Mouse (Mus musculus) frontal cortex, postnatal 36 days (tissue): ENCODE results near the gene Hnrnpll.

Source experiments
- DNase-seq, 2 experiments: peaks; one replicate each; pipeline ENCODE4 v3.0.0; 2022; ENCODE audit warnings: low spot score in 2 of 2

Hnrnpll gene

DNA sequence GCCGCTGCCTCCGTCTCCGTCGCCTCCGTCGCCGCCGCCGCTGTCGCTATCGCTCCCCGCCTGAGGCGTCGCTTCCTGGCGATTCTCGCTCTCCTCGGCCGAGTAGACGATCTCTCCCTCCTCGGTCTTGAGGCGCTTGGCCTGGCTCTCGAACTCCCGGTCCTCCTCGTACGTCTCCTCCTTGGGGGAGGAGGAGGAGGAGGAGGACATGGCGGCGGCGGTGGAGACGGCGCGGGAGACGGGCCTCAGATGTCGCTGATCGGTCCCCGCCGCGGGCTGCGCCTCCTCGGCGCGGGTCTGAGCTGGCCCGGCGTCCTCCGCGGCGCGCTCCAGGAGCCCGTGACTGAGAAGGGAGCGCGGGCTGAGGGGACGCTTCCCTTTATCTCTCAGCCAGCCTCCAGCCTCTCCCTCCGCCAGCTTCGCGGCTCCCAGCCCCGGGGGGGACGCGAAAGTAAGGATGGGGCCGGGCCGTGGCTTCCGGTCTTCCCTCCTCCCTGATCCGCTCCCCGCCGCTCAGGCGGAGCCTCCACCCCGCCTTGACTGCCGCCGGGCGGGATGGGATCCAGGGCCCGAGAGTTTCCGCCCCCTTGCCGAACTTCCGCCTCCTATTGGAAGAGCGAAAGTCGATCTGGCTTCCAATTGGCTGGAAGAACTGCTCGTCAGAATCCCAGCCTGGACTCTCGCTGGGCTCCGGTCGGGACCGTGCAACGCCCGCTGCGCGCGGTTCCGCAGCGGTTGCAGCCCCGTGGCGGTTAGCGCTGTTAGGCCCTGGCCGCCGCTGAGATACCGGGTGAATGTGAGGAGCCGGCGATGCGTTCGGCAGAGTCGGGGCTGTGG is at the start of gene Hnrnpll:
Hnrnpll (minus strand) TSS at position 552 of the 837 bp plus-strand sequence.
- DNase-seq = peak; percentile 99

DNA sequence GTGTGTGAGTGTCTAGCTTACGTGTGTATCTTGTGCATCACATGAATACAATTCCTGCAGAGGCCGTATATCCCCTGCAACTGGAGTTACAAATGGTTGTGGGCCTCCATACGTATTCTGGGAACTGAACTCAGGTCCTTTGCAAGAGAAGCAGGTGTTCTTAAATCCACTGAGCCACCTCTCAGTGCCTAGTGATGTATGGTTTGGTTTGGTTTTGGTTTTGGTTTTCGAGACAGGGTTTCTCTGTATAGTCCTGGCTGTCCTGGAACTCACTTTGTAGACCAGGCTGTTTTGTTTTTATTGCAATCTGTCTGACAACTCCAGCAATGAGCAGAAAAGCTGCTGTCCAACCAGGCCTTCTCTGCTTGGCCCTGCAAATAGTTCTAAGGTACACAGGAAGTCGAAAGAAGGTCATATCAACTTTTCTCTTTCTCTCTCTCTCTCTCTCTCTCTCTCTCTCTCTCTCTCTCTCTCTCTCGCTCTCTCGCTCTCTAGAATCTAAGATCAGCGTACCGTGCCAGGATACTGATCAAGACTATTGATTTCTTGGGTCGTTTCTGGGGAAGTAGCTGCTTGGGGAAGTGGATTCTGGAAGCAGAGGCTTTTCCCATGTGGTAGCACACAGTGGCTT is 43.3 kb upstream of the Hnrnpll start:
- no peak for DNase-seq

DNA sequence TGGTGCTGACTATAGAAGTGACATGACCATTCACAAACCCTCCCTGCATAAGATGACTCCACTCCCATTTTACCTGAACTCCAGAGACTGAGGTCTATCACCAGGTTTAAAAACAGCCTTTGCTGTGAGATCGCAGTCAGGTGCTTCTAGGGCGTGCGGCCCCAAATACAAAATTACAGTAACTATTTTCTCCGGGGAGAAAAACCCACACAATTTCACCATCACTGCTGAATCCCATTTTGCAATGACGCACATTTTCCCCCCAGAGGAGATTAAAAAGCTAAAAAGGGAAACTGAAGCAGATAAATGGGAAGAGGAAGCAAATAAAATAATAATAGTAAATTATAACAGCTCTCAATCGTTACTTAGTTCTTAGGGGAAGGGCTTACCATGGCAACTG is 37.7 kb upstream of the Hnrnpll start:
- no peak for DNase-seq

DNA sequence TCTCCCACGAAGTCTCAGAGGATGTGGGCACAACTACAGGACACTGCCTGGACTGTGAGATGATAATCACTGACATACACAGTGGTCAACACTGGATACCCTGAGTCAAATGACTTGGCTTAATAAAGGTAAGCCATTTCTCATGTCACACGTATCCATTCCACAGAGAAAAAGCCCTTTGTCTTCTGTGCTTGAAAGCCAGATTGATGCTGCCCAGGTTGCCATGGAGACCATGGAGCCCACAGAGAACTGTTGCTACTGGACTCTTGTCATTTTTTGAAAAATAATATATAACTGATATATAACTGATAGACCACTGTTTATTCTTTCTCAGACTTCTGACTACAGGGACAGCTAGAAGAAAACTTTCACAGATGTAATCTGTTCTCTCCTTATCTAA is 35.1 kb upstream of the Hnrnpll start:
- no peak for DNase-seq

DNA sequence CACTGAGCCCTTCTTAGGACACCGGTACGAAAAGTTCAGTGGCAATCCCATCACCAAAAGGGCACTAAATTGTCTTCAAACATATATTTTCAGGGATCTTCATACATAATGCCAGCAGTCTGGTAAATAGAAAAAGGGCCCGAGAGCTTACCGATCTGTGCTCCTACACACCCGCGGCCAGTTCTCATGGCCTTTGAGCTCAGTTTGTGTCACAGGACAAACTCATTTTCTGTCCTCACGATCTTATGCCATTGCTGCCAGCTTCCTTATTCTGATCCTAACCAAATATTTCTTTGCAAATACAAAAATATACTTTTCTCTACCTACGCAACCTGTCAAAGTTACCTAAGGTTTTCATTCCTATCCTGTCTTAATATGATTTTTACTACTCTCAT is 34.6 kb upstream of the Hnrnpll start:
- DNase-seq = no peak

DNA sequence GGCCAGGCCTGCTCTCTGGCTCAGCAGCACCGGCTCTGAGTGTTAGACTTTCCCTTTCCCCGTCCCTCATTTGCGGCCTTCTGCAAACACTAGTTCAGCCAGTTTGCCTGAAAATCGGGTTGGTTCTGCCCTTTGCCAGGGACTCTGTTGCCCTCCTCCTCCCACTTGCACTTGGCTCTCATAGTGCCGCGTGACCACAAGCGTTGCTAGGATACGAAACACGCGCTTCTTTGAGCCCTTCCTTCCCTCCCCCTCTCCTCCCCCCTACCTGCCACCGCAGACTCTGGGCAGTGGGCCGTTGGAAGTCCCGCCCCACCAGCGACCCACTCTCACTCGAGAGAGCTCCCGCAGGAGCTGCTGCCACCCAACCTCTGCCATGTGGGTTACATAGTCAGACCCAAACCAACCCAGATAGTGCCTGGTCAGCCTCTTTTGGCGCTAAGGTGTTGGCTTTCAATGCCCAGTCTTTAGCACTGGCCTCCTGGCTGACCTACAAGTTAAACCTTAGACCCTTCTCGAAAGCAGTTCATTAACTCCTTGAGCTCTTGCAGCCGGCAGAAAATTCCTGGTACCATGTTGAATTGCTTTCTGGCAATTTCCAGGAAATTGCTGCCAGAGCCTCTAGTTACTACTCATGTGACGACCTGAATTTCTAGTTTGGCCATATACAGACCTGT is 34.0 kb upstream of the Hnrnpll start:
- peak; percentile 35 to 56 for DNase-seq

DNA sequence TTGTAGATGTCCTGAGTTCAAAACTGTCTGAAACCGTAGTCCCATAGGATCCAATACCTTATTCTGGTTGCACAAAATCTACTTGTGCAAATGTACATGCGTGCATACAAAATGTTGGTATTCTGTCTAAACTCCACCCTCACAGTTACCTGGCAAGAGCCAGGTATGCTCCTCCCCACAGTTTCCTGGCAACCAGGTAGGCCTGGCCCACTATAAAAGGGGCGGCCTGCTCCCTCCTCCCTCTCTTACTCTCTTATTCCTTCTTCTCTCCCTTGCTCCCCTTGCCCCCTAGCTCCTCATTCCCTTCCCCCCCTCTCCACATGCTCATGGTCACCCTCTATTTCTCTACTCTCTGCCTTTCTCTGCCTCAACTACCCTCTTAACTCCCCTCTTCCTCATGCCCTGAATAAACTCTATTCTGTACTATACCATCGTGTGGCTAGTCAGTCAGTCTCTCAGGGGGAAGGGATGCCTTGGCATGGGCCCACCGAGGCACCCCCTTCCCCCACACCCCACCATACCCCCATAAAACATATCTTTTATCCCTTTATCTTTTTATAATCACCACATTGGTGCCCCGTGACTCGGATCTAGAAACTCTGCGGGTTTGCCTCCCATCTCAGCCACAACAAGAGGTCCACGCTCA is 33.2 kb upstream of the Hnrnpll start:
- no peak for DNase-seq

DNA sequence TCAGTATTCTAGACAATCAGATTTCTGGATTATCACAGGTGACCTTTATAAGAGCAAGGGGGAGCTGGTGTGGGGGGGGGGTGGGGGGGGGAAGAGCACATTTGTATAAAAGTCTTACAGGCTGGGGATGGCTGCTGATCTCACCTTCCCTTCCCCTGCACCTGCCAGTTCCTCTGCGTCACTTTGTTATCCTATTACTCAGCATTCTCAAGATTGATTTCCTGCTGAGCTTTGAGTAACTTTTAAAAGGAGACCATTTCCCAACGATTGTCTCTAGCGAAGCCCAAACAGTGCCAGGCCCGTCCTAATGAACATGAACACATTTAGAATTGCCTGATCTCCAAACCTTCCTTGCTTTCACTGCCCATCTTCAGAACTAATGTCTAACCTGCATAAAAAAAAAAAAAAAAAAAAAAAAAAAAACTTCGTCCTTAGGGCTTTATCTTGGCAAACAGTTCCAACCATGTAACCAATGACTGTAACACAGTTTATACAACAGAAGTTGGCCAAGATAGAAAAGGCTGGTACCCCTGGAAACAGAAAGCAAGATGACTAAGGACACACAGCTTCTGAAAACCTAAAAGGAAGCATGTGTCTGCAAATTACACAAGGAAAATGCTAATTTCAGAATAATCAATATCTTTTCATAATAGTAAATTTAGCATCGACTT is 29.9 kb upstream of the Hnrnpll start:
- no peak for DNase-seq

DNA sequence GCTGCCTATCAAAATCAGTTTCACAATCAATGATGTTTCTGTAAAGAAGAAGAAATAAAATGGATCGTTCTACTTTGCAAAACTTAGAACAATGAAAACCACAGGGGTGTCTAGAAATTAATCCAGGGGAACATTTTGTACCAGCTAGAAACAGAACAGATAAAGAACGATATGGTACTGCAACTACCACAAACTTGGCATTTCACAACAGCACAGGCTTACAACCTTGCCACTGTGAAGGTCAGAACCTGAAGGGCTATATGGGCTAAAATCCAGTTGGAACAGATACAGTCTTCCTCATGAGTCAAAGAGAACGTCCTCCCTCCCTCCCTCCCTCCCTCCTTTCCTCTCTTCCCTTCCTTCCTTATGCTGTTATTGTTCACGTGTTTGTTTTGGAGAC is 28.4 kb upstream of the Hnrnpll start:
- no peak for DNase-seq

DNA sequence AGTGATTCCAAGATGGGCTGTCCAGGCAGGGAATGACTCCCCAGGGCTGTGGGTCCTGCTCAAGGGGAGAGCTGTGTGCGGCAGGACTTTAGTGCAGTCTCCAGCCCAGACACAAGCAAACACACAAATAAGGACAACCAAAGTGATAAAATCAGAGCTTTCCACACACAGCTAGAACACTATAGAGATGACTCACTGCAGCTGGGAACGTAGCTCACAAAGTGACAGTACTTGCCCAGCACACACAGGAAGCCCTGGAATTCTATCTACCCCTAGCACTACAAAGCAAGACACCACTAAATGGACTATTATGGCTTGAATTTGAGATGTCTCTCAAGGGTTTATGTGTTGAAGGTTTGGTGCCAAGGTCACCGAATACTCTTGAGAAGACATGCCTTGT is 26.0 kb upstream of the Hnrnpll start:
- no peak for DNase-seq

DNA sequence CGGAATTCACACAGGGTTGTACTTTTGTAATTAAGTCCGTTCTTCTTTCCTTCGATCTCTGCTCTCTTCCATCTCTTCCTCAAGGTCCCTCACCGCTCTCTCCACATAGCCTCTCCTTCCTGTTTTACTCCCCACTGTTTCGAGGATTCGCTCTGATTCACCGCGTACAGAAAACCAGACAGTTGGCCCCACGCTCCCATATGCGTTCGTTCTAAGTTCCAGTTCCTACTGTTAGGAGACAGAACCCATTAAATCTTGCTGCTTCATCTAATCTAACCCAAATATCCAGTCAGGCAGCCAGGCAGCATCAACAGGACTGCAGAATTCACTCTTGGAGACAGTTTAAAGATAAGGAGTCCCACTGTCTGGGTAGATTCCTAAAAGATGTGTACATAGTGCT is 24.5 kb upstream of the Hnrnpll start:
- DNase-seq = no peak

DNA sequence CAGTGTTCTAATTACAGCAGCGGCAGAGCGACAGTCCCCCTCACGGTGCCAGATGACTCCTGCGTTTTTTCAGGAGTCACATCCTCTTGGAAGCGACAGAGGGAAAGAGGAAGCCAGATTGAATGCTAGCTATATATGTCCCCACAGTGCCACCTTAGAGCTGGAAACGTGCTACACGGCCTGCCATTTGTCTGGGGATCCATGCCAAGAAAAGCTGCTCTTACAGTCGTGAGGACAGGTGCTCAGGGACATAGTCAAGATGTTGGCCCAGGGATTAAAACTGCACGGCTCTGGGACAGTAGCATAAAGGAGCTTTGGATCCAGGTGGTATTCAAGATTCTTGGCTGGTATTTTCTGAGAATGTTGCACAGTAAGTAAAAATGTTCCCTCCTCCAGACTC is 22.3 kb upstream of the Hnrnpll start:
- DNase-seq = peak; percentile 61 to 84

DNA sequence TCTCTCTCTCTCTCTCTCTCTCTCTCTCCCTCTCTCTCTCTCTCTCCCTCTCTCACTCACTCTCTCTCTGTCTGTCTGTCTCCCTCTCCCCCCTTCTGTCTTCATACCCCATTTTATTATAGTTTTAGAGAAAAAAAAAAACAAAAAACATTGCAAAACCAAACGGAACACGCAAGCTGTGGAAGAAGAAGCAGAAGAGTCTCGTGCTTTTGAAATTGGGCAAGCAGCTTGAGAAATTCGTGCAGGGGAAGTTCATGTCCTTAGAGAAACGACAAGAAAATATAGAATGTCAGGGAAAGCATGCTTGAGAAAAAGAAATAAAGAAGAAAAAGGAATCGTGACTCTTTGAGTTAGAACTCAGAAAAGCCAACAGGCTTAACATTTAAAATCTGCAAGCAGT is 21.1 kb upstream of the Hnrnpll start:
- no peak for DNase-seq

DNA sequence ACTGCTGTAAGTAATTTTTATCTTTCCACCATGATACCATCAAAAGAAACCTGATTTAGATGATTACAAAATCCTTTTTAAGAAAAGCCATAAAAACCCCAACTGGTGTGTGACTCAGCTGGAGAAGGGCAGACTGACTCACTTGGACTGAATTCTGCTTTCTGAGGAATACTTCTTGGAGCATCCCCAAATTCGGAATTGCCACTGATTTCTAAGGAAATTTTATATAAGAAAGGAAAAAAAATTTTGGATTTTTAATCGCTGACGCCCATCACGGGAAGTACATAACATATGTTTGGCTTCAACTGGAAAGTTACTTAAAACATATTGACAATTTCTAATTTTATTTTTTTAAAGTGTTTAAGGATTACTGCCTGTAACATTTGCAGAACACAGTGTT is 16.6 kb upstream of the Hnrnpll start:
- DNase-seq = peak in 1 of 2 experiments; percentile 48

DNA sequence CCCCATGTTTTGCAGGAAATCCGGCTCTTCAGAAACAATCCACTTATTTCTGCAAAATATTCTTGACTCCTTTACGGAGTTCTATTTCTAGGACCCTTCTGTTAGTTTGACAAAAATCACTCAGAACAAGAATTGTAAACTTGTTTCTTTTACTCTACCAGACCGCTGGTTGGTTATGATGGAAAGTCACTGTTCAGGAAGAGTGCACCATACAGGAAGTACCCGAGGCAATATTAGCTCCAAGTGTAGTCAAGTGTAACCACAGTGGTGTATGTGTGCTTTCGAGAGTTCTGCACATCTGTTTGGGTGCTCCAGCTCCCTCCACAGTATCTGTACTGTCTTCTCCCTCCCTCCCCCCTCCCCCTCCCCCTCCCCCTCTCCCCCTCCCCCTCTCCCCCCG is 5.1 kb upstream of the Hnrnpll start:
- DNase-seq = no peak

DNA sequence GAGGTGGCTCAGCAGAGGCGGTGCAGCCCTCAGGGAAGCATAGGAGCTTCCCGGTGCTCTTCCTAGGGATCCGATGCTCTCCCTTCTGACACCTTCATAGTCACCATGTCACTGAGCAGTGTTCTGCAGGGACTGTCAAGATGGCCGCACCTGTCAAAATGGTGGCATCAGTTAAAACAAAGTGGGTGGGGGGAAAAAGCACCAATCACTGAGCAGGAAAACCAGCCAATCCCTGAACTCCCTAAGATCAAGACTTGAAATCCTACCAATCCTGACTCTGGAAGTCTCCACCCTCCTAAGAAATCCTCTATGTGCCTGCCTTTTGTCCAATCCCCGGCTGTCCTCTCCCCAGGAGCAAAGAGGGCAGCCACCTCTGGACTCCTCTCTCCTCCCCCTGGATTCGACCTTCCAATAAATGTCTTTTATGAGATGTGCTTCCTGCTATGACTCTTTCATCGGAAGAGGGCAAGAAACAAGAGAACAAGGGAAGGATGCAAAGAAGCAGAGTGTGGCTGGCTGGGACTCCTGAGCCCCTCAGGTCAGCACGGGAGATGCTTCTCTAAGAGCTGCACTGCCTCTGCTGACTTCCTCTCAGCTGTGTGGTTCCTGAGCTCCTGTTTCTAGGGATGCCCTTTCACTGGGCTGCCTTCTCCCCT is 1.8 kb upstream of the Hnrnpll start:
- no peak for DNase-seq

DNA sequence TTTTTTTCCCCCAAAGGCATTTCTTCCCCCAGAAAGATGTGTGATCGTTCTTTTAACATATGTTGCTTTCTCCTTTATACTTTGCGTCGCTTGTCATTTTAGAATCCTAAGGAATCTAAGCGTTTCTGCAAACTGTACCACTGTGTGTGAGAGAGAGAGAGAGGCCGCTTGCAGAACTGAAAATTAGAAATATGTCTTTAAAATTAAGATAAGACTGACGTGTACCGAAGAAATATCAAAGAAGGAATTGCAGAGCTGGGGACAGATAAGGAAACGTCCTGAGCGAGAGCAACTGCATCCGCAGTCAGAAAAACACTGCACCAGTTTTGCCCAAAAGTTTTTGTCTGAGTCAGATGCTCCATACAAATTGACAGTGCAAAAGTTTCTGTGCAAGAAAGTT is 1.3 kb upstream of the Hnrnpll start:
- DNase-seq = no peak

DNA sequence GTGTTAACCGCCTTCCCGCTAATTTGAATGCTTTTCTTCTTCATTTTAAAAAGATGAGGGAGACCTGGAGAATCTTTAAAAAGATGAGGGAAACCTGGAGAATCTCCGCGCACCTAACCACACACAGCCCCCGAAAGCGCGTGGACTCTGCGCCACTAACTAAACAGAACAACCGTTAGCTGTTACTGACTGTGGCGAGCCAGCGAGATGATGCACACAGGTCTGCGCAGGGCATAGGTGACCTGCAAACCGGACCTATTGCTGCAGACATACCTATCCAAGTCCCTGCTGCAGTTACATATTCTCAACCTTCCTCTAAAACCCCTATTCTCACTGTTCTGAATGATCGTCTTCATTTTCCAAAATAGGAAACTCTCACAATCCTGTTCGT is 481 bp upstream of the Hnrnpll start:
- DNase-seq = peak in 1 of 2 experiments; percentile 42

DNA sequence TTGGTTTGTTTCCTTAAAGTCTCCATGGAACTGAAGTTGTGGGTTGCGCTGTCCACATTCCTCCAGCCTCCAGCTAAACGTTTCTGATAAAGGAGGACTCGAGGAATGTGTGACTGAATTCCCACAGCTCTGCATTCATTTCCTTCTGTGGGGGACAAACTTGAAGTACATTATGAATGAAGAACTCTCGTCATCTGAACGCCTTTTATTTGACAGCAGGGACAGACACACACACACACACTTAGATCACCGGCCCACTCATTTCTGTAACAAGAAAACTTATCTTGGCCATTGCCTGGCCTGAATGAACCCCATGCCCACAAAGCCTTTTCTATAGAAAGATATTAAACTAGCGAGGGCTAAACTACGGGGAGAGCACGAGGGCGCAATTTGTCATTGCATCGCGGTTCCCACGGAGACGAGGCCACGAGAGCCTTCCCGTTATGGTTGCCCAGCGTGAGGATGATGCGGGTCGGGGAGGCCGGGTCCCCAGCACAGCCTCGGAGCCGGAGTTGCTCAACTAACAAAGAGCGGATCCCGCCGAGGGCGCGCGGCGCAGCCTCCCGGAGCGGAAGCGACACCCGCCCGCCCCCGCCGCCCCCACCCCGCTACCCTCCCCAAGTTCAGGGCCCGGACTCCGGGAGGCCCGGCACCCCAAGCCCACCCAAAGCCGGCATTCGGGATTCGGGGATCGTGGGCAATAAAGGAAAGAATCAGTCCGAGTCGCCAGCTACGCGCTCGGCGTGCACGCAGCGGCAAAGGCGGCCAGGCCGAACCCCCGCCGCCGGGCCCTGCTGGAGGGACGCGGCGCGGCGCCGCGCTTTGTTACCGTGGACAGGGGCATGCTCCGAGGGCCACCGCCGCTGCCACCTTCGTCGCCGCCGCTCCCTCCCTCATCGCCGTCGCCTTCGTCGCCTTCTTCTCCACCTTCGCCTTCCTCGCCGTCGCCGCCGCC is 1.0 kb downstream of the Hnrnpll start:
- DNase-seq = no peak

DNA sequence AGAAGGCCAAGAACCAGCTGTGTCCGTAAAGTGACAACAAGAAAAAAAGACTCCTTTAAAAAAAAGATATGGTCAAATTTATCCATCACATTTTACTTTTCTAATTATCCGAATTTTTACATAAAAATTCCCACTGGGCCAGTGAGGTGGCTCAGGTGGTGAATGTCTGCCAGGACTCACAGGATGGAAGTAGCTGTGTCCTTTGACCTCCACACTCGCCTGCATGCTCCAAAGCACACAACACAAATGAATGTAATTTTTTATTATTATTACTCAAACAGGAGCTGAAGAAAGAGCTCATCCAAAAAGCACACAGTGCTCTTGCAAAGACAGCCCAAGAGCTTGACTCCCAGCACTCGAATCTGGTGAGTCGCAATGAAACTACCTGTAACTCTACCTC is 2.0 kb downstream of the Hnrnpll start:
- DNase-seq = no peak
